Comparison of ENCODE assay signal across 9 mouse cellular contexts in genomic region chr1:42686194-42687131, GRCm38 (mm10). TPM values are rescaled to one million over a fixed set of nuclear protein-coding genes. Genes with fewer than 3 reads are reported as not detected.
DNase-seq lines count a peak whose midpoint lies in the region; ATAC-seq and TF ChIP-seq lines count a peak whose summit lies in the region.
"Had no signal": no experiment of that assay in that cellular context is flagged by ENCODE, and none has a peak within 500 bp of the region (broad histone marks: within the 10 kb centered on the region; RNA-seq: fewer than 3 reads in every experiment).

No protein-coding gene starts in this region.

- H3K9me3 ChIP-seq in liver, embryonic 11.5 days (ENCODE audit: control insufficient read depth, low read length): no peaks in the 10 kb centered on the region
- H3K9me3 ChIP-seq in embryonic facial prominence, embryonic 10.5 days: no peaks in the 10 kb centered on the region
- no peaks in the 10 kb centered on the region for H3K9me3 ChIP-seq in hindbrain, postnatal 0 days (ENCODE audit: low read length)
- no peaks in the 10 kb centered on the region for H3K9me3 ChIP-seq in limb, embryonic 13.5 days
- no peaks in the 10 kb centered on the region for H3K9me3 ChIP-seq in stomach, embryonic 16.5 days (replicated peaks; ENCODE audit: control insufficient read depth, low read length)

- no peak; the same call in 1 of the 2 replicates for ATAC-seq in liver, embryonic 11.5 days (replicated peaks; ENCODE audit: low FRiP score)
- ATAC-seq in hindbrain, postnatal 0 days: peak; percentile 60
- ATAC-seq in limb, embryonic 13.5 days (ENCODE audit: low FRiP score, low read depth): peak; percentile 54
- no peak for ATAC-seq in stomach, embryonic 16.5 days (ENCODE audit: insufficient read depth, low FRiP score)
- ATAC-seq in granulocyte monocyte progenitor cell, adult 5-6 weeks (replicated peaks; ENCODE audit: poor library complexity, severe bottlenecking): no peak

- no peak overlapping the region for H3K9ac ChIP-seq in liver, embryonic 11.5 days (ENCODE audit: low read depth, low read length)
- peak overlapping the region; percentile 67 for H3K9ac ChIP-seq in hindbrain, postnatal 0 days (replicated peaks; ENCODE audit: low read length)
- peak overlapping the region; percentile 66 for H3K9ac ChIP-seq in limb, embryonic 13.5 days
- no peak overlapping the region for H3K9ac ChIP-seq in stomach, embryonic 16.5 days (ENCODE audit: low read length)

- H3K27me3 ChIP-seq in liver, embryonic 11.5 days (replicated peaks; ENCODE audit: control insufficient read depth, insufficient read depth, low read length): peaks cover 84% of the 10 kb centered on the region
- H3K27me3 ChIP-seq in embryonic facial prominence, embryonic 10.5 days (replicated peaks; ENCODE audit: low read depth, poor library complexity, severe bottlenecking): peaks cover 98% of the 10 kb centered on the region
- no peaks in the 10 kb centered on the region for H3K27me3 ChIP-seq in hindbrain, postnatal 0 days (ENCODE audit: insufficient read depth, low read length)
- H3K27me3 ChIP-seq in limb, embryonic 13.5 days: peaks cover 85% of the 10 kb centered on the region
- H3K27me3 ChIP-seq in stomach, embryonic 16.5 days (ENCODE audit: control insufficient read depth, insufficient read depth, low read length): peaks cover 80% of the 10 kb centered on the region

- WGBS in liver, embryonic 11.5 days: 1% methylated on average over 53 of the region's 53 CpGs
- WGBS in embryonic facial prominence, embryonic 10.5 days: under 1% methylated on average over 53 of the region's 53 CpGs
- WGBS in hindbrain, postnatal 0 days: under 1% methylated on average over 53 of the region's 53 CpGs
- under 1% methylated on average over 53 of the region's 53 CpGs for whole genome bisulfite sequencing in limb, embryonic 13.5 days
- under 1% methylated on average over 53 of the region's 53 CpGs for WGBS in stomach, embryonic 16.5 days

- peak overlapping the region; percentile 48 for H3K4me2 ChIP-seq in liver, embryonic 11.5 days
- H3K4me2 ChIP-seq in hindbrain, postnatal 0 days (ENCODE audit: low read depth, low read length): peak overlapping the region; percentile 94
- peak overlapping the region; percentile 90 for H3K4me2 ChIP-seq in limb, embryonic 13.5 days (replicated peaks)
- peak overlapping the region; percentile 40; the same call in 1 of the 2 replicates for H3K4me2 ChIP-seq in stomach, embryonic 16.5 days (ENCODE audit: low read depth, low read length)

- H3K27ac ChIP-seq in liver, embryonic 11.5 days (ENCODE audit: low read depth, low read length): no peak overlapping the region
- peak overlapping the region; percentile 85 for H3K27ac ChIP-seq in embryonic facial prominence, embryonic 10.5 days (replicated peaks)
- H3K27ac ChIP-seq in hindbrain, postnatal 0 days: peak overlapping the region; percentile 92
- peak overlapping the region; percentile 48; the same call in 1 of the 2 replicates for H3K27ac ChIP-seq in limb, embryonic 13.5 days
- H3K27ac ChIP-seq in stomach, embryonic 16.5 days (ENCODE audit: low read length): no peak overlapping the region

- H3K4me1 ChIP-seq in liver, embryonic 11.5 days (replicated peaks; ENCODE audit: control insufficient read depth, insufficient read depth, low read length): peaks cover 3% of the 10 kb centered on the region; the same call in 1 of the 2 replicates
- H3K4me1 ChIP-seq in embryonic facial prominence, embryonic 10.5 days: peaks cover 41% of the 10 kb centered on the region
- H3K4me1 ChIP-seq in hindbrain, postnatal 0 days (ENCODE audit: insufficient read depth, low read length): peaks cover 14% of the 10 kb centered on the region
- H3K4me1 ChIP-seq in limb, embryonic 13.5 days: peaks cover 28% of the 10 kb centered on the region
- peaks cover 7% of the 10 kb centered on the region; the same call in 1 of the 2 replicates for H3K4me1 ChIP-seq in stomach, embryonic 16.5 days (ENCODE audit: control insufficient read depth, insufficient read depth, low read length)

- H3K36me3 ChIP-seq in liver, embryonic 11.5 days (ENCODE audit: control insufficient read depth, insufficient read depth, low read length): no peaks in the 10 kb centered on the region
- H3K36me3 ChIP-seq in embryonic facial prominence, embryonic 10.5 days (replicated peaks): no peaks in the 10 kb centered on the region
- no peaks in the 10 kb centered on the region for H3K36me3 ChIP-seq in hindbrain, postnatal 0 days (ENCODE audit: insufficient read depth, low read length)
- H3K36me3 ChIP-seq in limb, embryonic 13.5 days: no peaks in the 10 kb centered on the region
- H3K36me3 ChIP-seq in stomach, embryonic 16.5 days (ENCODE audit: control insufficient read depth, insufficient read depth, low read length): no peaks in the 10 kb centered on the region

- 0 out of 2 replicates have a peak overlapping the region, but pooled peaks have one; percentile 14 for H3K4me3 ChIP-seq in liver, embryonic 11.5 days (ENCODE audit: low read depth, low read length)
- H3K4me3 ChIP-seq in embryonic facial prominence, embryonic 10.5 days: peak overlapping the region; percentile 74
- H3K4me3 ChIP-seq in hindbrain, postnatal 0 days (ENCODE audit: low read length): peak overlapping the region; percentile 62
- H3K4me3 ChIP-seq in limb, embryonic 13.5 days: peak overlapping the region; percentile 47
- peak overlapping the region; percentile 21 for H3K4me3 ChIP-seq in stomach, embryonic 16.5 days (replicated peaks; ENCODE audit: low read length)

- DNase-seq in liver, embryonic 11.5 days (ENCODE audit: low spot score): no peak
- DNase-seq in liver: no peak
- peak; percentile 80 for DNase-seq in embryonic facial prominence, embryonic 10.5 days (ENCODE audit: low spot score)
- DNase-seq in hindbrain, postnatal 0 days (ENCODE audit: low spot score): peak; percentile 80
- DNase-seq in urinary bladder, adult 18-20 months (ENCODE audit: low spot score in 2 of 2): no peak

- TF ChIP-seq CTCF in hindbrain, postnatal 0 days (IDR thresholded peaks at IDR 0.05; ENCODE audit: low read depth): peak; percentile 28

RNA-seq across cellular contexts. Expression of gene Pou3f3, which starts 9.1 kb away (rescaled TPM):
- 0.08 and 0.11 TPM in 2 replicates for polyA plus RNA-seq in liver, embryonic 11.5 days (2014; fragmentation: Nextera tagmentation; extraction: Ambion mirVana)
- polyA plus RNA-seq in embryonic facial prominence, embryonic 10.5 days (2016; fragmentation: Nextera tagmentation; extraction: Ambion mirVana): 6.8 and 7.5 TPM in 2 replicates
- 30.7 and 37.3 TPM in 2 replicates for total RNA-seq in hindbrain, postnatal 0 days (2014; rRNA removed)
- polyA plus RNA-seq in hindbrain, postnatal 0 days (2015; fragmentation: Nextera tagmentation; extraction: Ambion mirVana): 10.3 and 10.6 TPM in 2 replicates
- polyA plus RNA-seq in limb, embryonic 13.5 days (2015; fragmentation: Nextera tagmentation; extraction: Ambion mirVana): 0.93 and 0.97 TPM in 2 replicates
- not detected in 2 replicates for polyA plus RNA-seq in stomach, embryonic 16.5 days (2015; fragmentation: Nextera tagmentation; extraction: Ambion mirVana)
- total RNA-seq in granulocyte monocyte progenitor cell, adult 5-6 weeks (2014; fragmentation: Nextera tagmentation): not detected in 2 replicates
- total RNA-seq in granulocyte monocyte progenitor cell, adult 5-6 weeks (2017): not detected in 2 replicates
- total RNA-seq: liver, adult 2 months had no signal
- polyA plus RNA-seq: liver, adult 2 months had no signal

Comparison
In these comparisons a context has a peak if more than half of its experiments do, and no peak if none do; other contexts are left out.
1. ATAC-seq: peak in hindbrain, postnatal 0 days (single experiment) and limb, embryonic 13.5 days (single experiment); none in liver, embryonic 11.5 days (single experiment), stomach, embryonic 16.5 days (single experiment) and granulocyte monocyte progenitor cell, adult 5-6 weeks (single experiment).
2. DNase-seq: peak in embryonic facial prominence, embryonic 10.5 days (single experiment) and hindbrain, postnatal 0 days (single experiment); none in liver, embryonic 11.5 days (single experiment), liver (single experiment) and urinary bladder, adult 18-20 months (0 of 2).
3. H3K27ac ChIP-seq: peak in embryonic facial prominence, embryonic 10.5 days (single experiment), hindbrain, postnatal 0 days (single experiment) and limb, embryonic 13.5 days (single experiment); none in liver, embryonic 11.5 days (single experiment) and stomach, embryonic 16.5 days (single experiment).
4. H3K4me2 ChIP-seq: peak in every context shown above with its lines; median percentile 94 in hindbrain, postnatal 0 days; 90 in limb, embryonic 13.5 days; 48 in liver, embryonic 11.5 days; 40 in stomach, embryonic 16.5 days.
5. H3K4me3 ChIP-seq: peak in every context shown above with its lines; median percentile 74 in embryonic facial prominence, embryonic 10.5 days; 62 in hindbrain, postnatal 0 days; 47 in limb, embryonic 13.5 days; 21 in stomach, embryonic 16.5 days; 14 in liver, embryonic 11.5 days.
6. H3K9ac ChIP-seq: peak in hindbrain, postnatal 0 days (single experiment) and limb, embryonic 13.5 days (single experiment); none in liver, embryonic 11.5 days (single experiment) and stomach, embryonic 16.5 days (single experiment).